Mouse (Mus musculus) gastrocnemius, postnatal 36 days (tissue): ENCODE results near the gene Nip7. TPM values are rescaled to one million over a fixed set of nuclear protein-coding genes. Genes with fewer than 3 reads are reported as not detected.
"Not testable (repeated sequence)": the region's sequence is repeated elsewhere in the genome, so short reads cannot be mapped to it uniquely, and the experiment has no call there.

Source experiments
- DNase-seq, 2 experiments: peaks; one replicate each; pipeline ENCODE4 v3.0.0; 2022
- intact Hi-C: fragments of 180-260 bp; cut with DNase I; formaldehyde crosslinking; loops from one replicate; pipeline ENCODE4 v1.15.1; 2025
- long read RNA-seq, 2 experiments: library from polyadenylated mRNA; stranded (forward); transcript quantifications; one replicate each; pipeline ENCODE4 v2.0.0; 2021
- total RNA-seq, 2 experiments: library from RNA; stranded (reverse); gene quantifications; 2 replicates each; pipeline ENCODE4 v1.2.3; 2021

Nip7 gene
- 10 to 100 TPM; 13.7 to 21.5 TPM for total RNA-seq
- long read RNA-seq, experiment 1, transcript Nip7-201 (5 exons, 3,036 nt): major isoform, 8 of 10 reads
- long read RNA-seq, experiment 1, partial matches to known transcripts: 0 of 10 reads
- long read RNA-seq, experiment 1, other reads (novel, unspliced or antisense): 2 of 10 reads
- long read RNA-seq, experiment 2, transcript Nip7-201 (5 exons, 3,036 nt): major isoform, 13 of 13 reads
- long read RNA-seq, experiment 2, partial matches to known transcripts: 0 of 13 reads
- long read RNA-seq, experiment 2, other reads (novel, unspliced or antisense): 0 of 13 reads

GRCm38 (mm10) chr8:107056076-107056972 lies at the start of gene Nip7, which contains the start of gene Cog8:
Gene Nip7 (plus strand): TSS chr8:107056877.
Gene Cog8 (minus strand): TSS chr8:107056689.
- intact Hi-C loops: no loop called here
- peak; percentile 89 to 94 for DNase-seq

DNA sequence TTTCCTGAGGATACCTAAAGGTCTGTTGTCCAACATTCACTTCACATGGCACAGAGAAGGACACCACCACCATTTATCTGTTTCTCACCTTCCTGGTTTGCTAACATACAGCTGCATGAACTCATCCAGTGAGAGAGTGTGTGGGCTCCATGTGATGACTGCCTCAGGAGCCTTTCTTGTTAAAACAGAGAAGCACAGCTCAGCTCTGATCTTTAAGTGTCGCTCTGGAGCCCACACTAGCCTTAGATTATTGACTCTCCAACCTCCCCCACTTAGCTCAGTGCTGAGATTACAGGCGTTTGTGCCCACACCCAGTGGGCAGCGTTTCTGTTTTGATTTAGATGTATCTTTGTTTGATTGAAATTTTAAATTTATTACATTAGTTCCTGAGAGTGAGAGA lies 48.9 kb upstream of the Nip7 start:
- no peak for DNase-seq
- intact Hi-C loops: no loop called here

GRCm38 (mm10) chr8:107012666-107013065 lies 44.0 kb upstream of the Nip7 start:
- intact Hi-C loops: no loop called here
- no peak for DNase-seq

GRCm38 (mm10) chr8:107014915-107015314 lies 41.8 kb upstream of the Nip7 start:
- intact Hi-C loops: no loop called here
- no peak for DNase-seq

- no peak for DNase-seq
- intact Hi-C loops: no loop called here
Measured at GRCm38 (mm10) chr8:107023479-107023878, 33.2 kb upstream of the Nip7 start.

GRCm38 (mm10) chr8:107029310-107029709 lies 27.4 kb upstream of the Nip7 start:
- intact Hi-C loops: no loop called here
- no peak for DNase-seq

GRCm38 (mm10) chr8:107030058-107030457 lies 26.6 kb upstream of the Nip7 start:
- intact Hi-C loops: no loop called here
- no peak for DNase-seq

DNA sequence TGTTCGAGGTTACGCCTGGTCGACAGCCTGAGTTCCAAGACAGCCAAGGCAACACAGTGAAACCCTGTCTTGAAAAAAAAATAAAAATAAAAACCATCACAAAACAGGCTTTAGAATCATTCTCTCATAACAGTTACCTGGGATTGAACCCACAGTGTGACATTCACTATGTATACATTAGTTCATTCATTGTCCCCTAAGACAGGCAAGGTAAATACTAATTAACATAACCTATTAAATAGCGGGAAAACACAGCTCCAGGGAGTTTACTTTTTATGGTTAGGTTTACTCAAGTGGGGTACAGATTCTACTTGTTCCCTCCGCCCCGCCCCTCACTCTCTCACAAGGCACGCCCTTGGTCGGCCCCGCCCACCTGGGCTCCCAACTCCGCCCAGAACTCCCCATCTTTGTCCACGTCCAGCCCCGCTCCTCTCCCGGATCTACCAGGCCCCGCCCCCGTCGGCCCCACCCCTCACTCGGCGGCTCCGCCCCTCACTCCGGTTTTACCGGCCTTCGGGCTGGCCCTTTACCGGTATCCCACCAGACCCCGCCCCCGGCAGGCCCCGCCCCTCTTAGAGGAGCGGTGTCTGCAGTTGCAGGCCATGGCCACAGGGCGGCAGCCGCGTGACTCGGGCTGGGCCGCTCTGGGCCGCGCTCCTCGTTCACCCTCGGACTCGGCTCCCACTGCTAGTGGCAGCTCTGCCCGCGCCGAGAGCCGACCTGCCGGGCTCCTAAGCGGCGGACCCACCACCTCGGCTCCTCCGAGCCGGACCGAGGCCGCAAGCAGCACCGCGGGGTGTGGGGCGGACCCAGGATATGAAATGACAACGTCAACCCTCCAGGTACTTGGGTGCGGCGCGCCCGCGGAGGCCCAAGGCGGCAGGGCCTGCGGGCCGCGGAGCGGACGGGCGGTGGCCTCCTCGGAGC lies 25.8 kb upstream of the Nip7 start, which contains the start of gene Vps4a:
Gene Vps4a (plus strand): TSS at position 573 of the 927 bp plus-strand sequence.
- intact Hi-C loops: no loop called here
- peak; percentile 95 to 97 for DNase-seq

DNA sequence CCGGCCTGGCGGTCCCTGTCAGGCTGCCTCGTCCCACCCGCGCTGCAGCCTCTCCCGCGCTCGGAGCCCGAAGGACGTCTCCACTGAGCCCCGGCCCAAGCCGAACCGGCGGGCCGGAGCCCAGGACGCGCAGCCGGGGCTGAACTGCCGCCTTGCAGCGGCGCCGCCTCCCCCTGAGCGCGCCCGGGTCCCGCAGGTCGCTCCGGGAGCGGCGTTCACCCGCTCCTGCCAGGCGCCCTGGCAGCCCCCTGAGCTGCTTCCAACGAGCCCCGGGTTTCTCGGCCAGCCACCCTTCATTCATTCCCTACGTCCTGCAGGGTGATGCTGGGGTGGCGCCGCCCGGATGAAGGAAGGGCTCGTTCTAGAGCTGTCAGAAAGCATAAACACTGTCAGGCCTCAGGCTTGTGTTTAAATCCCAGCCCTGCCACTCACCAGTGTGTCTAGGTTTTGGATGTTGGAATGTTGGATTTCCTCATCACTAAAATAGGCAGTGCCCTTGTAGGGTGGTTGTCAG lies 25.0 kb upstream of the Nip7 start:
- intact Hi-C loops: no loop called here
- no peak for DNase-seq

DNA sequence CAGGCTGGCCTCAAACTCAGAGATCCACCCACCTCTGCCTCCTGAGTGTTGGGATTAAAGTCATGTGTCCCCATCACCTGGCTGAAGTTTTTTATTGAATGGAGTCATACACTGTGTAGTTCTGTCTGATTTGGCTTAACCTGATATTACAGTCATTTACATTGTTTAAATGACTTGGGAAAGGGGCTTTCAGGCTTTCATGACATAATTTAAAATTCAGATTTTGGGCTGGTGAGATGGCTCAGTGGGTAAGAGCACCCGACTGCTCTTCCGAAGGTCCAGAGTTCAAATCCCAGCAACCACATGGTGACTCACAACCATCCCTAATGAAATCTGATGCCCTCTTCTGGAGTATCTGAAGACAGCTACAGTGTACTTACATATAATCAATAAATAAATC lies 23.1 kb upstream of the Nip7 start:
- DNase-seq, intact Hi-C loops: not testable (repeated sequence)

DNA sequence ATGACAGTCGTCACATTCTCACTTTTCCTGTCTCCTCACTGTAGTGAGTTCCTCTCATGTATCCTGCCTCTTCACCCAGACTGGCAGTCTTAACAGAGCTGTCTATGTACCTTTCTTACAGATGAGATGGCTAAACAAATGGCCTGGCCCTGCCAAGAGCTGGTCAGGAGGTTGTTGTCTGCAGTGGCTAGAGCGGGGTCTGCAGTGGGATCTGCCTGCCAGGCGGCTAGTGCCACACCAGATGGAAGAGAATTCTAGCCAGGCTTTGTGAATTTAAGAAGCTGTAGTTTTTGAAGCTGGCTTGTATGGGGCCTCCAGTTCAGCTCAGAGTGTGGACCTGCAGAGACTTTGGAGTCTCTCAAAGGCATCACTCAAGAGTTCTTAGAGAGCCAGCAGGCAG lies 21.0 kb upstream of the Nip7 start:
- DNase-seq: no peak
- intact Hi-C loops: no loop called here

DNA sequence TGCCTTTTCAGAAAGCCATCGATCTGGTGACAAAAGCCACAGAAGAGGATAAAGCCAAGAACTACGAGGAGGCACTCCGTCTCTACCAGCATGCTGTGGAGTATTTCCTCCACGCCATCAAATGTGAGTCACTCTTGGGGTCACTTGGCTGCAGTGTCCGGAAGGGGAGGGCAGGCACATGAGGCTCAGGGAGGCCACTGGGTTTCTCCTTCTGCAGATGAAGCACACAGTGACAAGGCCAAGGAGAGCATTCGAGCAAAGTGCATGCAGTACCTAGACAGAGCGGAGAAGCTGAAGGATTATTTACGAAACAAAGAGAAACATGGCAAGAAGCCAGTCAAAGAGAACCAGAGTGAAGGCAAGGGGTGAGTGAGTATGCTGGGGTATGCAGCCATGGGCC lies 20.1 kb upstream of the Nip7 start:
- intact Hi-C loops: no loop called here
- no peak for DNase-seq

DNA sequence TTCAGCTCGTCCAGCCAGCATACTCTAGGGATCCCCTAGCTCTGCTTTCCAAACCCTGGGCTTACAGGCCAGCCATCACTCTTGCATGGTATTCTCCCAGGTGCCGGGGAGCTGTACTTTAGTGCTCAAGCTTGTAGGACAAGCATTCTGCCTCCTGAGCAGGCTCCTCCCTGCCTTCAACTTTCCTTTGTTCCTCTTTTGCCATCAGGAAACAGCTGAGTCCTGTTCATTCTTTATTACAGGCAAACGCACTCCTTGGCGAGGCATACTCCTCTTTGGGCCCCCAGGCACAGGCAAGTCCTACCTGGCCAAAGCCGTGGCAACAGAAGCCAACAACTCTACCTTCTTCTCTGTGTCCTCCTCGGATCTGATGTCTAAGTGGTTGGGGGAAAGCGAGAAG lies 16.0 kb upstream of the Nip7 start:
- no peak for DNase-seq
- intact Hi-C loops: no loop called here

- DNase-seq: no peak
Measured at GRCm38 (mm10) chr8:107045478-107045877, 11.2 kb upstream of the Nip7 start.

GRCm38 (mm10) chr8:107046976-107047375 lies 9.7 kb upstream of the Nip7 start:
- DNase-seq: no peak
- intact Hi-C loops: no loop called here

More at GRCm38 (mm10) chr8:107045478-107045877, 11.2 kb upstream of the Nip7 start:
- intact Hi-C loops: no loop called here

DNA sequence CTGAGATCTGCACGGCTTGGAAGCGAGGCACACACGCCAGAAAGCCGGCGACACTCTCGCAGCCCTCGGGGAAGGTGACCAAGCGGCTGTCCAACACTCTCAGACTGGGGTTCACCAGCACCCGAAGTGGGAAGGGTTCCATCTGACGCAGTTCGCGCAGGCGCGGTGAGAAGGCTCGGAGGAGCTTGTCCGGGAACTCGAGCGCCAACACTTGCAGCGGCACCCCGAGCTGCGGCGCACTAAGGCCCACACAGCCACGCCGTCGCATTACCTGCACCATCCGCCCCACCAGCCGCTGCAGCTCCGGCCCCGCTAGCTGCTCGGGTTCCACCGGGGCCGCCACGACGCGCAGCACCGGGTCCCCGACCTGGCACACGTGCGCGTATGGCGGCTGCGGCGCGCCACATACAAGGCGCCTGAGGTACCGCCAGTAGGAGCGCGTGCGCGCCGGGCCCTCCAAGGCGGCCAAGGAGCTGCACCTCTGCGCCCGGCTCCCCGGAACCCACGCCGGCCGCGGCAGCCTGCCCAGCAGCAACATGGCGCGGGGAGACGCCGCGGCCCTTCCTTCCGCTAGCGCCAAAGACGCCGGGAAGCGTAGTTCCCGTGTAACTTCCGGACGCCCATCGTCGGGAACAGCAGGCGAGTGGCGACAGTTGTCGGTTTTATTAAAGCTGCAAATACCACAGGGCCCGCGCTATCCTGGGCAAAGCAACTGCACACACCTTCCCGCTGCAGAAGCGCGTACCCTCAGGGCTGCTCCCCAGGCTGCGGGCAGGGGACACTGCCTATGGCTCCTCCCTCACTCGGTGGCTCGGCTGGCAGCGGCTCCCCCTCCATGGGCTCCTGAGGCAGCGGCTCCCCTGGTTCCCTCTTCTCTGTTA lies 8.4 kb upstream of the Nip7 start, which contains the start of gene Pdf:
Gene Pdf (minus strand): TSS at position 554 of the 881 bp plus-strand sequence.
- intact Hi-C loops: no loop called here
- DNase-seq: peak; percentile 68 to 77

GRCm38 (mm10) chr8:107049480-107049879 lies 7.2 kb upstream of the Nip7 start:
- intact Hi-C loops: no loop called here
- no peak for DNase-seq

DNA sequence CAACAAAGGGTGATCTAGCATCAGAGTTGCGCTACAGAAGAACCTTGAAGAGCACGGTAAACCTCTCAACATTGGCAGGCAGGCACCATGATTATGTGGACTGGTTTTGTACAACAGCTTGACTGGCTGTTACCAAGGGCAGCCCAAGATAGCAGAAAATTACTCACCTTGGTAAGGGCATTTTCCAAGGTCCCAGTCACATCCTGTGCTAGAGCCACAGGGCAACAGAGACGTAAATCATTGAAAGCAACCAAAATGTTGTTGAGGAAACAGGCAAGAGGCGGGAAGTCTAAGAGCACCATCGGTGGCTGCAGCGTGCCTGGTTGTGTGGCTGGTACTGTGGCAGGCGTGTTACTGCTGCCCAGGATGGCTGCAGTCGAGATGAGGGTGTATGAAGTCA lies 4.6 kb upstream of the Nip7 start:
- DNase-seq: no peak
- intact Hi-C loops: no loop called here

- intact Hi-C loops: no loop called here
- DNase-seq: no peak
Measured at GRCm38 (mm10) chr8:107056973-107057369, 294 bp downstream of the Nip7 start.
